Mouse (Mus musculus): ENCODE results near the gene Cnih4. TPM values are rescaled to one million over a fixed set of nuclear protein-coding genes. Genes with fewer than 3 reads are reported as not detected.

The Cnih4 gene
- 10 to 100 TPM; 46.1 to 60.5 TPM for total RNA-seq (2021)
- long read RNA-seq, experiment 1, transcript Cnih4-204 (5 exons, 3,268 nt): major isoform, 66 of 72 reads
- long read RNA-seq, experiment 1, partial matches to known transcripts: 2 of 72 reads
- long read RNA-seq, experiment 1, other reads (novel, unspliced or antisense): 4 of 72 reads
- long read RNA-seq, experiment 2, transcript Cnih4-204 (5 exons, 3,268 nt): major isoform, 21 of 24 reads
- long read RNA-seq, experiment 2, partial matches to known transcripts: 0 of 24 reads
- long read RNA-seq, experiment 2, other reads (novel, unspliced or antisense): 1 of 24 reads

GRCm38 (mm10) chr1:181143950-181144836 lies at the start of gene Cnih4, which contains the start of gene Nvl:
TSS of gene Cnih4 (plus strand) at chr1:181144693.
TSS of gene Nvl (minus strand) at chr1:181144204.
- DNase-seq: peak; percentile 94

- no peak for DNase-seq
These were observed 27.4 kb upstream of the Cnih4 start for GRCm38 (mm10) chr1:181117112-181117511.

- DNase-seq: no peak
These were observed 20.3 kb upstream of the Cnih4 start for GRCm38 (mm10) chr1:181124145-181124544.

GRCm38 (mm10) chr1:181125916-181126315 lies 18.6 kb upstream of the Cnih4 start:
- peak; percentile 25 to 39 for DNase-seq

GRCm38 (mm10) chr1:181126766-181127165 lies 17.7 kb upstream of the Cnih4 start:
- DNase-seq: peak; percentile 42 to 56

GRCm38 (mm10) chr1:181131915-181132314 lies 12.6 kb upstream of the Cnih4 start:
- peak; percentile 78 to 83 for DNase-seq

GRCm38 (mm10) chr1:181138730-181139129 lies 5.8 kb upstream of the Cnih4 start:
- DNase-seq: no peak

- no peak for DNase-seq
These were observed 914 bp upstream of the Cnih4 start for GRCm38 (mm10) chr1:181143609-181143949.

- DNase-seq: no peak
These were observed 473 bp downstream of the Cnih4 start for GRCm38 (mm10) chr1:181144966-181145365.

GRCm38 (mm10) chr1:181146187-181146586 lies 1.7 kb downstream of the Cnih4 start:
- no peak for DNase-seq

GRCm38 (mm10) chr1:181148540-181148939 lies 4.0 kb downstream of the Cnih4 start:
- no peak for DNase-seq

GRCm38 (mm10) chr1:181149373-181150017 lies 5.0 kb downstream of the Cnih4 start:
- DNase-seq: no peak

GRCm38 (mm10) chr1:181150431-181150826 lies 5.9 kb downstream of the Cnih4 start:
- DNase-seq: no peak

- DNase-seq: peak; percentile 93 to 94
These were observed 6.5 kb downstream of the Cnih4 start for GRCm38 (mm10) chr1:181150827-181151534.

GRCm38 (mm10) chr1:181151541-181151940 lies 7.0 kb downstream of the Cnih4 start:
- DNase-seq: no peak

- no peak for DNase-seq
These were observed 23.3 kb downstream of the Cnih4 start for GRCm38 (mm10) chr1:181167816-181168215.

- no peak for DNase-seq
These were observed 23.9 kb downstream of the Cnih4 start for GRCm38 (mm10) chr1:181168377-181168776.

- no peak for DNase-seq
These were observed 25.7 kb downstream of the Cnih4 start for GRCm38 (mm10) chr1:181170210-181170609.

- DNase-seq: no peak
These were observed 44.4 kb downstream of the Cnih4 start for GRCm38 (mm10) chr1:181188925-181189324.

GRCm38 (mm10) chr1:181199446-181199845 lies 55.0 kb downstream of the Cnih4 start:
- no peak for DNase-seq

- no peak for DNase-seq
These were observed 65.7 kb downstream of the Cnih4 start for GRCm38 (mm10) chr1:181210147-181210546.

Measured in adrenal gland, postnatal 36 days (tissue).